Mouse (Mus musculus) ES-Bruce4 (cell line): ENCODE data around the gene Fam13a.

Experiments
- CTCF ChIP-seq: IDR thresholded peaks from one replicate; pipeline ENCODE4 v1.8.1; 2011; ENCODE audit warnings: low read depth, low read length
- EP300 ChIP-seq: IDR thresholded peaks from 2 replicates; pipeline ENCODE4 v1.6.1; 2011; ENCODE audit warnings: low read depth, low read length; ENCODE audit not compliant: insufficient read depth
- POLR2A ChIP-seq: IDR thresholded peaks from one replicate; pipeline ENCODE4 v1.8.1; 2011; ENCODE audit warnings: low read length; ENCODE audit not compliant: insufficient read depth

DNA sequence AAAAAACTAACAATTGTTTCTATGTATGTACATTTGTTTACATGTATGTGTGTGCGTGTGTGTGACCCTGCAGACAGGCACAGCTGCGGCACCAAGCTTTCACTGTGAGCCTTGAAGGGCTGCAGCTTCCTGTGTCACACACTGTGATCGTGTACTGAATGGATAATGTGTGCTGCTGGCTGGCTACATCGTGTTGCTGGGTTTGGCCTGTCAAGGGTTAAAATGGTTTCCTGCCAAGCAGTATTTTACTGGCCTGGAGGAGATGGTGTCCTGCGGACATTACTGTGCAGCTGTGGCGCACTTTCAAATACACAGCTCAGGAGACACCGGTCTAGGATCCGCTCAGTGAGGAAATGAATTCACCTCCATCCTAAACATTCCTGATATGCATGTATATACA, 121.2 kb downstream of the Fam13a start:
- TF ChIP-seq CTCF (no peak), POLR2A (no peak), EP300 (no peak)
